Mouse (Mus musculus): ENCODE data around the gene Sgo2a. TPM values are rescaled to one million over a fixed set of nuclear protein-coding genes. Genes with fewer than 3 reads are reported as not detected.

Gene Sgo2a
- total RNA-seq, 2 experiments from 2014 or later = 0.44 to 0.64 TPM

- DNase-seq (ENCODE audit: low spot score in 2 of 2) = no peak
- Histone ChIP-seq H3K4me3 (no peak overlapping the region), H3K27ac (no peak overlapping the region)
- TF ChIP-seq CTCF (conservative IDR thresholded peaks at IDR 0.05) = no peak
These were observed 51.0 kb downstream of the Sgo2a start for GRCm38 (mm10) chr1:58046721-58047290.

GRCm38 (mm10) chr1:58049126-58049525 is 53.4 kb downstream of the Sgo2a start:
- DNase-seq (ENCODE audit: low spot score in 2 of 2) = no peak
- Histone ChIP-seq H3K4me3 (no peak overlapping the region), H3K27ac (no peak overlapping the region)
- no peak for TF ChIP-seq CTCF (conservative IDR thresholded peaks at IDR 0.05)

- Histone ChIP-seq H3K4me3 (no peak overlapping the region), H3K27ac (no peak overlapping the region)
- TF ChIP-seq CTCF (conservative IDR thresholded peaks at IDR 0.05) = no peak
- DNase-seq (ENCODE audit: low spot score in 2 of 2) = no peak
These were observed 59.8 kb downstream of the Sgo2a start for GRCm38 (mm10) chr1:58055598-58055997.

DNA sequence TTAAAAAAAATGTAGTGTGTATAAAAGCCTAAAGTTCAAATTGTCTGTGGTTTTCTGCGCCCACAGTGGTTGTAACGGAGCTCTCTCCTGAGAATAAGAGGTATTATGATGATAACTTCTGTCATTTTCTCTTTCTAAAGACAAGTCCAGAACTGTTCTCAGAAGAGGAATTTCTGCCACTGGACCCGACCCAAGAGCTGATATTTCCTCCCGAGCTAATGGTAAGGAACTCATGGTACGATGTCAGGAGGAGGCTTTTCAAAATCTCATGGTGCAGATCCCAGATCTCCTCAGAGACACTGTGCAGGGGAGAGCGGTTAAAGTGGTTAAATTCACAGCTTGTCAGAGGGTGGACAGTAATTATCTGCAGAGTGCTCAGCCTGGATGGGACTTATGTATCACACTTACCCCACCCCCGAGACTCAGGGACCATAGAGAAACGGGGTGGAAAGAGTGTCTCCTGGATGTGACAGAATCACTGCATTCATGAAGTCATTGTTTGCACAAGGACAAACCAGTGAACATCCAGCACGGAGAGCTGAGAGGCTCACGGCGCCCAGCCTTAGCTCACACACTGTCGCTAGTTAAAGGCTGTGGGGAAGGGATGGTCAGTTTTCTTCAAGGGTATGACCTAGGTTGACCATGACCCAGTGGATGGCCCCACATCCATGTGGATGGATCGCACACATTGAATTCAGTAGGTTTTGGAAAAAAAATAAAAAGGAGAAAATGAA is 60.5 kb downstream of the Sgo2a start:
- Histone ChIP-seq H3K27ac (no peak overlapping the region), H3K4me3 (no peak overlapping the region)
- no peak for TF ChIP-seq CTCF (conservative IDR thresholded peaks at IDR 0.05)
- no peak for DNase-seq (ENCODE audit: low spot score in 2 of 2)

DNA sequence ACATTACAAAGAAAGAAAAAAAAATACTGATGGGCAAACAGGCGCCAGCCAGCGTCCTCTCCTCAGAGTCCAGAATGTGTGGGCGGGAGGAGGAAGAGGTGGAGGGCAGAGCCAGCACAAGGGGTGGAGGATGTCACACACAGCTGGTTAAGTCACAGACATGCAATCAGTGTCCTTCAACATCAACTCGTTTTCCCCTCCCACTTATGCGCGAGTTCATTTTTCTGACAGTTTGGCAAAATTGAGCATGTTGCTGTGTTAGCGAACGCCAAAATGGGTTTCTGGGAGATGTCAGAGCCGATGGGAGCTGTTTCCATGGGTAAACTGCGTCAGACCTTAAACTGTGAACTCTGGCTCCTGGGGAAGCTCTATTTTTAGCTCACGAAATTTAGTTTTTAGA is 61.2 kb downstream of the Sgo2a start:
- H3K27ac ChIP-seq = no peak overlapping the region

DNA sequence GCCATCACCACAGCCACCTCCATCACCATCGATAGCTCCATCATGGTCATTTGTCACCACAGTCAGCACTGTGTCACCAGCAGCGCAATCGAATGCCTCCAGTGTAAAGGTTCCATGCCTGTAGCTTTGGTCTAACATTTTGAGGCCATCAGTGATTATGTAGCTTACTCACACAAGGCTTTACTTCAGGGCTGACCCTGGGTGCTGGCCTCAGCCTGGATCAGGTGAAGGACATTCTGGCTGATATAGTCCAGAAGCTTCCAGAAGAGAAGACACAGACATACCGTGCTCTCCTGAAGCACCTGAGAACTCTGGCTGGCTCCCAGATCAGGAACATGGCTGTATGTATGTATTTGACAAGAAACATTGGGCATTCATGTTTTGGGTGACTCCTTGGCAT is 63.1 kb downstream of the Sgo2a start:
- Histone ChIP-seq H3K4me3 (no peak overlapping the region), H3K27ac (no peak overlapping the region)
- TF ChIP-seq CTCF (conservative IDR thresholded peaks at IDR 0.05) = no peak
- no peak for DNase-seq (ENCODE audit: low spot score in 2 of 2)

More for the DNA sequence above, 61.2 kb downstream of the Sgo2a start:
- no peak overlapping the region for H3K4me3 ChIP-seq
- no peak for TF ChIP-seq CTCF (conservative IDR thresholded peaks at IDR 0.05)
- no peak for DNase-seq (ENCODE audit: low spot score in 2 of 2)

- no peak overlapping the region for H3K27ac ChIP-seq
- DNase-seq (ENCODE audit: low spot score in 2 of 2) = no peak
- TF ChIP-seq CTCF (conservative IDR thresholded peaks at IDR 0.05) = no peak
- H3K4me3 ChIP-seq = no peak overlapping the region
These were observed 66.4 kb downstream of the Sgo2a start for GRCm38 (mm10) chr1:58062131-58062530.

DNA sequence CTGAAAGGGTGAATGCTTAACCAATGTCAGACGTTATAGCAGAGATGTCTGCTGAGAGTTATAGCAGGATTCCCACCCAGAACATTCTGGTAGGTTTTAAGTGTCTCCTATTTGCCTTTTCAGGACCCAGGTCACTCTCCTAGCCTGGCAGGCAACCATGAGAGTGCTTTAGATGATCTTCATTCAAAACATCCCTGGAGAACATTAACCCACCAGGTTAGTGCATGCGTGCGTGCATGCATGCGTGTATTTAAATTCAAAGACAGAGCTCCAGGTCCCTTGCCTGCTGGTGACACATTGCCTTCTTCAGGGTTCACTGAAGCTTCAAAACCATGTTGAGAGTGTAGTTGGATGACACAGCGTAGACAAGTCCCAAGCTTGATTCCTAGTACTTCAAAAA is 69.4 kb downstream of the Sgo2a start:
- no peak overlapping the region for H3K27ac ChIP-seq
- TF ChIP-seq CTCF (conservative IDR thresholded peaks at IDR 0.05) = no peak
- H3K4me3 ChIP-seq = no peak overlapping the region
- DNase-seq (ENCODE audit: low spot score in 2 of 2) = no peak

DNA sequence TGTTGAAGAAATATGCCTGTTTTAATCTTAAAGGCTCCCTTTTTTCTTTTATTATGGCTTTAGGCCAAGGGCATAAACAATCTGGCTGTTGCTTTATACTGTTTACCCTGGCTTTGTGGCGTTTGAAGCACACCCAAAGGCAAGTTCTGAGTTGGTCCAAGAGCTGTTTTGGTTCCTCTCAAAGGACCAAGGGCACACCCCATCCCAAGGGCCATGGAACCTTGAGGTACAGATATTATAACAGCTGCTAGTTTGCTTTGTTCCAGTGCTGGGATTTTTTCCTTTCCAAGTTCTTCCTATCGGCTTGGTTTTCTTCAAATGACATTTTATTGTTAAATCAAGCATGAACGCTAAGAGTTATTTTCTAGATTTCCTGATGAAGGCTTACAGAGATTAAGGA is 69.8 kb downstream of the Sgo2a start:
- TF ChIP-seq CTCF (conservative IDR thresholded peaks at IDR 0.05) = no peak
- Histone ChIP-seq H3K27ac (no peak overlapping the region), H3K4me3 (no peak overlapping the region)
- no peak for DNase-seq (ENCODE audit: low spot score in 2 of 2)

- Histone ChIP-seq H3K4me3 (no peak overlapping the region), H3K27ac (no peak overlapping the region)
- no peak for TF ChIP-seq CTCF (conservative IDR thresholded peaks at IDR 0.05)
- no peak for DNase-seq (ENCODE audit: low spot score in 2 of 2)
These were observed 73.4 kb downstream of the Sgo2a start for GRCm38 (mm10) chr1:58069181-58069580.

DNA sequence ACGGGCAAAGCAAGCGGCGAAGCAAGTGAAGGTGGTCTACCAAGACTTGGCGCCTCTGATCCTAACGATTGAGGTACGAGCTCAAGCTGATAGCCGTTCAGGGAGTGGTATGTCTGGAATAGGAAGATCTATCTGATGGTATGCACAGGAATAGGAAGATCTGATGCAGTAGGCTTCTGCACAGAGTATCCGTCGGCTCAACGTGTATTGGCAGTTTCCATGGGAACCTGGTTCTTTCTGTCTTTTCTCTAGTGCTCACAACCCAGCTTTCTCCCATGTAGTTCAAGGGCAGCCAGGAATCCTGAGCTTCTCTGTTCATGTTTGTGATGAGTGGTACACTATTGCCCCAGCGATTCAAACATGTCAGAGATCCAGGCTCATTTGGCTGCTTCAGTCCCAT is 74.3 kb downstream of the Sgo2a start:
- peak in 1 of 2 experiments; percentile 26 for DNase-seq (ENCODE audit: low spot score in 2 of 2)
- H3K27ac ChIP-seq = no peak overlapping the region
- no peak for TF ChIP-seq CTCF (conservative IDR thresholded peaks at IDR 0.05)
- no peak overlapping the region for H3K4me3 ChIP-seq

- no peak overlapping the region for H3K4me3 ChIP-seq
- TF ChIP-seq CTCF (conservative IDR thresholded peaks at IDR 0.05) = no peak
- no peak for DNase-seq (ENCODE audit: low spot score in 2 of 2)
These were observed 75.2 kb downstream of the Sgo2a start for GRCm38 (mm10) chr1:58071006-58071405.

GRCm38 (mm10) chr1:58071509-58071908 is 75.7 kb downstream of the Sgo2a start:
- Histone ChIP-seq H3K27ac (no peak overlapping the region), H3K4me3 (no peak overlapping the region)
- TF ChIP-seq CTCF (conservative IDR thresholded peaks at IDR 0.05) = no peak
- DNase-seq (ENCODE audit: low spot score in 2 of 2) = no peak

More at GRCm38 (mm10) chr1:58071006-58071405, 75.2 kb downstream of the Sgo2a start:
- H3K27ac ChIP-seq = no peak overlapping the region

DNA sequence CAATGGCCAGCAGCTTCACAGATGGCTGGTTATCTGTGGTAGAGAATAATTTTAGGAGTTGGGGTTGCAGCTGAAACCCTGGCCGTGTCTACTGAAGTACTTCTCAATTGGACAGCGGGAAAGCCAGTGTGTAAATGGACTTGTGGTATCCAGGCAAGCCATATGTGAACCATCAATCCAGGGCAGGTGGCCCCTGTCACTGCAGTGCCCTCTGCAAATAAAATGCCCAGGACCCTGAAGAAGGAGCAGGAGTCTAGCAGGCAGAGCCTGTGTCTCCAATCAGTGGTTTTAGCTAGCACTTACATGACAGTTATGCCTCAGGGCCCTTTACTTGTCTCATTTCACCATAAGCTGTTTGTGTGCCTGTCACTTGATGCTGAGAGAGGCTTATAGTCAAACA is 76.6 kb downstream of the Sgo2a start:
- no peak overlapping the region for H3K27ac ChIP-seq
- no peak for TF ChIP-seq CTCF (conservative IDR thresholded peaks at IDR 0.05)
- no peak for DNase-seq (ENCODE audit: low spot score in 2 of 2)
- H3K4me3 ChIP-seq = no peak overlapping the region
